Mouse (Mus musculus): ENCODE results near the gene Hk2.

Gene Hk2

DNA sequence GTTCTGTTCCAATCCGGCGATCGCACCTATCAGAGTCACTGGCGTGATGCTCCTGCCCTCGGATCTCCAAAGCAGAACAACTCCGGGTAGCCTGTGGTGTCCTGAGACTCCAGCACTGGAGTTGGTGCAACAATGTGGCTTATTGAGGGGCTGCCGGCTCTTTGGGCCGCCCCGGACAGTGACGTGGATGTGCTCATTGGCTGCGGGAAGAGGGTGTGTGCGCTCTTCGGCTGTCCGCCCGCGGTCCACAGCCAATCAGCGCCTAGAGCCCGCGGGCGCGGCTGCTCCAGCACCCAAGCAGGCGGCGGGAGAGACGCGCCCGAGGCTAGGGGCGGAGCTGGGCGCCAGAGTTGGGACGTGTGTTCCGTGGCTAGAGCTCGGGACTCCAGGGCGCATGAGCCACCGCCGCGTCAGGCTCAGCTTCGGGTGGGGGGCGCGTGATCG lies at the start of gene Hk2:
TSS of gene Hk2 (minus strand) at position 134 of the 444 bp plus-strand sequence.
- peak; percentile 95 for ATAC-seq (ENCODE audit: low TSS enrichment)

GRCm38 (mm10) chr6:82821758-82822253 lies 47.6 kb upstream of the Hk2 start:
- ATAC-seq (ENCODE audit: low TSS enrichment): no peak

GRCm38 (mm10) chr6:82820716-82821115 lies 46.5 kb upstream of the Hk2 start:
- ATAC-seq (ENCODE audit: low TSS enrichment): no peak

DNA sequence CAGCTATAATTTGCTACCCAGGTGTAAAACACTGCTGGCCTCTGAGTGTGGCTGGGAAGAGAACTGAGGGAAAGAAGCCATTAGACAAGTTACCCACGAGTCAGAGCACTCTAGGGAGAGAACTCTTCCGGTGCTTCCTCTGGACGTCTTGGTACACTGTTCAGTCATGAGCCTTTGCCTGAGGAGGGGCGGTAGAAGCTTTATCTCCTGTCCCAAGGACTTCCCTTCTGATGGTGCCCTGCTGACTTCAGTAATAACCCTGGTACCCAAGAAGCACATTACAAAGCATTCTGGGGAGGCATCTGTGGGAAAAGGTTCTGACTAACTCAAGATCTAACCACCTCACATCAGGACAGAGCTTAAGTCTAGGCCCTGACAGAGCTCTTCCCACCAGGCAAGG lies 40.6 kb upstream of the Hk2 start:
- ATAC-seq (ENCODE audit: low TSS enrichment): no peak

DNA sequence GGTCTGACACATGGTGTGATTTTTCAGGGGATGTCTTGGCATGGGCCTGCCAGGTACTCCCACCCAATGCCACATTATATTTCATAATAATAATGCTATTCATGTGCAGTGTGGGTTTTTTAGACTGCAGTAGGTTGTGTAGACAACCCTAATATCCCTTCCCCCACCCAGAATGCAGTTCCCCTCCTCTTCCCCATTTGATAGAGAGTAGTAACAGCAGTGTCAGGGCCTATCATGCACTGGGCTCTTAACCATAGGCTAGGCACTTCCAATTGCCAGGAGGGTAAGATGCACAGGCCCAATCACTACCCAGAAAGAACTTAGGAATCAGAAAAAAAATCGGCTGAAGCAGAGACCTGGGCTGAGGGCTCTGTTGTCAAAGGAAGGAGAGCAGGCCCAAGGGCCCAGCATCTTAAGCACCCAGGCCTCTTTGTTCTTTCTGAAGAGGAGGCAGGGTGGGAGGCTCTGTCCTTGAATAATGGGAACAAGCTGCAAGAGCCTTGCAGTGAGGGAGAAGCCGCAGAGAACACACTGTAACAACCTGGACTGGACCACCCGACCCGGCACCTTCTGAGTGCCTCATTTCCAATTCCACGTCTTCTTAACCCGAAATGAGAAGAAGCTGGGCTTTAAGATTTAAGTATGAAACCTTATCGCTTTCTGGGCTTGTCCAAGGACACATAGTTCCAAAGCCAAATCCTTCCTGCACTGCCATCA lies 33.9 kb upstream of the Hk2 start:
- ATAC-seq (ENCODE audit: low TSS enrichment): no peak

DNA sequence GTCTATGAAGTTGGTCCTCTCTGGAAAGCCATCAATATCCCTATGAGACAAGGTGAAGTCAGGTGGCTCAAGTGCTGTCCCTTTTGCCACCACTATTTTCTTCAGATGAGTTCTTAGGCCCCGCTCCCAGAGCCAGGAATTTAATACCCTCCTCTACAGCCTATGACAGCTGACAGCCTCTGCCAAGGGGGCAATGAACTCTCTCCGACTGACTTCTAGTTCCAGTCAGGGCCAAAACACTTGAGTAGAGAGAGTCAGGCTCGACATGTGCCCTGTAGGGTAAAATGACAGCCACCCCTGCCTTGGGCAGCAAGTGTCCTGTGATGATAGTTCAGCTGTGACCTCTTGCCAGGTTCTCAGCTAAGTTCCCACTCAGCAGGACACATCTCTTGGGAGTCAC lies 32.7 kb upstream of the Hk2 start:
- no peak for ATAC-seq (ENCODE audit: low TSS enrichment)

GRCm38 (mm10) chr6:82806503-82806902 lies 32.2 kb upstream of the Hk2 start:
- ATAC-seq (ENCODE audit: low TSS enrichment): no peak

DNA sequence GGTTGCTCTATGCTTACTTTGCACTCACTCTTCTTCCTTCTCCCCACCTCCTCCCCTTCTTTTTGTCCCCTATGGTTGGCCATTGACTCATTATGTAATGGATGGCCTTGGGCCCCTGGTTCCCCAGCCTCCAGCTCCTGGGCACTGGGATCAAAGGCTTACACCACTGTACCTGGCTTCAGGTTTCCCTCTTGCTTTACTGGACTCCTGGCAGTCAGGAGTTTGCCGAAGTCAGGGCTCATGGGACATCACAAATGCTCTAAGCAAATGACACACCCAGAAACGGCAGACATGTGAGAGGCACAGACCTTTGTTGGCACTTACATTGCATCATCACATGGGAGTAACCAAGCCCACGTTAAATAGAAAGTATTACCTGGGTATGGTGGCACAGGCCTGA lies 31.6 kb upstream of the Hk2 start:
- ATAC-seq (ENCODE audit: low TSS enrichment): no peak

- ATAC-seq (ENCODE audit: low TSS enrichment): no peak; the same call in 1 of the 2 replicates
These were observed 30.7 kb upstream of the Hk2 start for GRCm38 (mm10) chr6:82804984-82805383.

DNA sequence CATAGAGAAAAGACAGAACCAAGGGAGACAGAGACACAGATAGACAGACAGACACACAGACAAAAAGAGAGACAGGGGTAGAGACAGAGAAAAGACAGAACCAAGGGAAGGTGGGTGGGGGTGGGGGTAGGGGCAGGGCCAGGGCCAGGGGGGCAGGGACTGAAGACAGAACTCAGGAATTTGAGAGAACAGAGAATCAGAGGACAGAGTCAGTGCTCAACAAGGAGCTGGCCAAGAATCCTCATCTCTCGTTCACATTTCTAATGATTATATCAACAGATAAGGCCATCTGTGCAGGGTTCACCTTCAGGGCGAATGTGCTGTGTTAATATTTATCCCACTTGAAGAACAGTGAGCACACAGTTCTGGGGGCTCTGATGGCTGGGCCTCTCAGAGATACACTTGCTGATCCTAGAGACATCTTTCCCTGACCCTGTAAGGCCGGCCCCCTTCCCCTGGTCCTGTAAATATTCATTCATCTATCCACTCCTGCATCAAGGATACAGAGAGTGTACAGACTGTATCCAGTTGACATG lies 24.0 kb upstream of the Hk2 start:
- ATAC-seq (ENCODE audit: low TSS enrichment): no peak

DNA sequence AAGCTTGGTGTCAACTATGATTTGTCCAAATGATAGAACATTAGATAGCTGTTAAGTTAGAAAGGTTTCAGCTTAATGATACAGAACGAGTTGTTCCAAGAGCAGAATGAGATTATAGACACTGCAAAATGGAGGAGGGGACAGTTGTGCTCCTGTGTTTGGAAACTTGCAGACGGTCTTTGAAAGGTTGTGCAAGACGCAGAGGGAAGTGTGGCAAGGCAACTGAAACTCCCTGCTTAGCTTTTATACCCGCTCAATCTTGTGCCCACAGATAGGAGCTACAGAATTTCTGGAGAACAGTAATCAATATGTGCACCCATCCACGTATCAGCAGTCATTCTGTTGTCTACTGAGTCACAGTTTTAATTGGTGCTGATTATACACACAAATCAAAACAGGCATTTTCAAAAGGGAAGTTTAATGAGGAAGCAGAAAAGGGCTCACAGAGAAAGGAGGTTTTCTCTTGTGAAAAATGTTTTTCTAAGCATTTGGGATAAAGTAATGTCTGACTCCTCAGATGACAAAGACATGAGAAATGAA lies 23.1 kb upstream of the Hk2 start:
- no peak for ATAC-seq (ENCODE audit: low TSS enrichment)

DNA sequence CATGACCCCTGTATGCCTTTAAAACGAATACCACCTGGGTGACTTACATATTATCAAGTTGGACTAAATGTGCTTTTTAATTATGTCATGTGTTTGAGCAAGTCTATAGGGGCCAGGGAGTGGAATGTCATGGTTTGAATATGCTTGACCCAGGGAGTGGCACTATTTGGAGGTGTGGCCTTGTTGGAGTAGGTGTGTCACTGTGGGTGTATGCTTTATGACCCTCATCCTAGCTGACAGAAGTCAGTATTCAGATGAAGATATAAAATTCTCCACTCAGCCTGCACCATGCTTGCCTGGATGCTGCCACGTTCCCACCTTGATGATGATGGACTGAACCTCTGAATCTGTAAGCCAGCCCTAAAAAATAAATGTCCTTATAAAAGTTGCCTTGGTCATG lies 16.6 kb upstream of the Hk2 start:
- ATAC-seq (ENCODE audit: low TSS enrichment): no peak

DNA sequence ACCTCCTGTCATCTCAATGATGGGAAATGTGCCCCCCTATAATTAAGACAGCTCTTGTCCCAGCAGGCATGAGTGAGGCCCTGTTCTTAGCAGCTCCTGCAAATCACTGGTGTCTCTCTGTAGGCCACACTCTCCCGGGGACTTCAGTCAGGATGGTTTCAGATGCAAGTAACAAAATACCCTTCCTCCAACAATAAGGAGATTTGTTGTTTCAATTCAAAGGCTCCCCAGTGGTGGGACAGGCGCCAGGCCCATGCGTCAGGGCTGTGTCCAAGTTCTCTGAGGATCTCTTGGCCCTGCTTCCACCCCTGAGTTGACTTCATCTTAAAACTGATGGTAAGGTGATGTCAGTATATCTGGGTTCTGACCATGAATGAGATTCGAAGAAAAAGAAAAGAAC lies 9.7 kb upstream of the Hk2 start:
- ATAC-seq (ENCODE audit: low TSS enrichment): no peak

GRCm38 (mm10) chr6:82780802-82781393 lies 6.6 kb upstream of the Hk2 start:
- no peak for ATAC-seq (ENCODE audit: low TSS enrichment)

- no peak for ATAC-seq (ENCODE audit: low TSS enrichment)
These were observed 6.1 kb upstream of the Hk2 start for GRCm38 (mm10) chr6:82780369-82780768.

- no peak for ATAC-seq (ENCODE audit: low TSS enrichment)
These were observed 2.9 kb upstream of the Hk2 start for GRCm38 (mm10) chr6:82777124-82777654.

- ATAC-seq (ENCODE audit: low TSS enrichment): no peak
These were observed 1.1 kb upstream of the Hk2 start for GRCm38 (mm10) chr6:82775386-82775785.

DNA sequence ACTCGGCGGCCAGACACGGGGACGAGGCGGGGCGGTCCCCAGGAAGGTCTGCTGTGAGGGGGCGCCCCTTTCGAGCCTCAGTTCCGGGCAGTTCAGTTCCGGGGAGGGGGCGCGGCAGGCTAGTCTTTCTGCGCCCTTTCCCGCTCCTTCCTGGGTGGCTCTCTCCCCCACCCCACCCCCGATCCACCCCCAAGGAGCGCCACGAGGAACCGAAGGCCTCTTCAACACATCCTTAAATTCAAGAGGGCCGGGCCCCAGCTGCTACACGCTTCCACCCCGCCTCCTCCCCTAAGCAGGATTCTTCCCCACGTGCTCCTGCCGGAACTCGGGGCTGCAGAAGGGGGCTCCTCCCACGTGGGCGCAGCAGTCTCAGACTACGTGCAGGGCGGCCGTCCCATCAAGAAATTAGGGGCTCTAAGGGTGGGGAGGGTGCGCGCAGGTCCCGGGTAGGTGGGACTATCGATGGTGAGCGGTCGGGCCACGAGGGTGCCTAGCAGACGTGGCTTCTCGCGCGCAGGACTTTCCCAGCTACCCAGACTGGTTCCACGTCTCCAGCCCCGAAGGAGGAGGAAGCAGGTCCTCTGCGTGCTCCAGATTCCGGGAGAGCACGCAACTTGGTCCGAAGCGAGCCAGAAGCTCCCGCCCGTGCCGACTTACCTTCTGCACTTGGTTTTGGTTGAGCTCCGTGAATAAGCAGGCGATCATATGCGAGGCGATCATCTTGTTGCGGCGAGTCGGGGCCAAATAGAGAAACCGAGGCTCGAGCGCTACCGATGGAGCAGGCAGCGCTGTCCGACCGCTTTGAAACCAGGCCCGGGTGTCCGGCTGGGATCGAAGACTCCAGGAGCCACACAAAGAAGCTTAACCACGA lies 758 bp downstream of the Hk2 start:
- peak; percentile 8; the same call in 1 of the 2 replicates for ATAC-seq (ENCODE audit: low TSS enrichment)

DNA sequence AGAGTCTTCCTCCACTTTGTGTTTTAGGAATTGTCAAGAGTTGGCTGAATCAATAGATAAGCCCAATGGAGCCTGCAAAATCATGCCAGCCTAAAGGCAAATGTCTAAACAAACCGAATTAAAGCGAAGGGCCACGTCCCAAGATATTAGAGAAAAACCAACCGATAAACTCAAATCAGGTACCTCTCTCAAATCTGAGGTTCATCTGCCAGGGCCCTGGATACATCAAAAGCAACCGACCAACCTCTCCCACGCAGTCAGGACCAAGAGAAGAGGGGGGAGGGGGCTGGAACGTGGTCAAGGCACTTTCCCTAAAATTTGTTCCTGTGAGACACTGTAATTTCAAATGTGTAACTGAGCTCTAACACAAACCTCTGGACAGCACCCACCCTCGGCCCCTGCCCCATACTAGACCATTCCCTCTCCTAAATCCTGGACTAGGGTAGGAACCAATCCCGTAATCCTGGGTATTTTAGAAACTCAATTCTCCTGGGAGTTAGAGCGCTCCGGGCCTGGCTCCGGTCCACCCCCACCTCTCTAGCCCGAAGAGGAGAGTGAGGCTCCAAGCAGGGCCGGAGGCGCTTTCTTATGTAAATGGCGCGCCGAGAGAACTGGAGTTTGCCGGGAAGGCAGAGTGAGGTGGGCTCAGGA lies 1.7 kb downstream of the Hk2 start:
- 0 out of 2 replicates have a peak, but pooled peaks have one; percentile 22 for ATAC-seq (ENCODE audit: low TSS enrichment)

DNA sequence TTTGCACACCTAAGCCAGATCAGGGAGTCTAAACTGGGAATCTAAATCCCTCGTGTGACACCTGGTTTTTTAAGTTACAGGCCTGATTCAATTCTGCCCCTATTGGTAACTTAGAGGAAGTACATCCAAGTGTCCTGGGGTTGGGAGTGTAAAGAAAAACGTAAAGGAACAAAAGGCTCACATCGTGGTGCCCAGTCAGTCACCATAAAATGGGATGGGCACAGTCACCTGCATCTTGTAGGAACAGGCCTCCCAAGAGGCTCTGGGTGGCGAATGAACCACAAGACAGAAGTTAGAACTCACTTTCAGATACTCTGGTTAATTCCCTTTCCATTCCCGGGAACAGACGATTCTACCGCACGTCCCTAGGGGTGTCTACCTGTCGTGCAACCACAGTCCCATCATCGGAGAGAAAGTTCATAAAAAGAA lies 2.3 kb downstream of the Hk2 start:
- no peak for ATAC-seq (ENCODE audit: low TSS enrichment)

GRCm38 (mm10) chr6:82771059-82771458 lies 3.2 kb downstream of the Hk2 start:
- ATAC-seq (ENCODE audit: low TSS enrichment): no peak
